Mouse (Mus musculus): ENCODE measurements around the gene Commd7.

DNA sequence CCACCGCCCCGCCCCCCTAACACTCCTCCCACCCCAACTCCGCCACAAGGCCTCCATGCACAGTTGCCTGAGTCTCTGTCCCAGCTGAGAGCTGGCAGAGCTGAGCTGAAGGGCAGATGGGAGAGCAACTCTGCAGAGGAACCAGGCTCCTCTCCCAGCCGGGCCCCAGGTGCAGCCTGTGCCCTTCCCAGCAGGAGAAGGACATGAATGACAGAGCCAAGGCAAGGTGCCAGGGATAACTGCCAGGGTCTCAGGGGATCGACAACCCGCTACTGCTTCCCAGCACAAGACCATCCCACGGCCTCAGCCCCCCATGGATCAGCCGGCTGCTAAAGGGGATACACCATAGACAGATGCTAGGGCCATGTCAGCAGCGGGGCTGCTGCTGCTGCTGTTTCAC is 39.4 kb downstream of the Commd7 start:
- no peak for TF ChIP-seq CTCF (IDR thresholded peaks at IDR 0.05; ENCODE audit: borderline replicate concordance, control insufficient read depth, extremely low read depth, insufficient read depth, low read length, poor library complexity)
- no peak for TF ChIP-seq POLR2A (IDR thresholded peaks at IDR 0.05; ENCODE audit: control insufficient read depth, extremely low read depth, insufficient read depth, low read length, poor library complexity)
